Mouse (Mus musculus): ENCODE results near the gene Rnf216.

Gene Rnf216

GRCm38 (mm10) chr5:143000654-143001500 lies 111.9 kb downstream of the Rnf216 start:
- DNase-seq (ENCODE audit: low read depth) = no peak

GRCm38 (mm10) chr5:143000091-143000490 lies 112.7 kb downstream of the Rnf216 start:
- DNase-seq (ENCODE audit: low read depth) = no peak

- DNase-seq (ENCODE audit: low read depth) = no peak
Measured at GRCm38 (mm10) chr5:142998171-142998570, 114.6 kb downstream of the Rnf216 start.

- no peak for DNase-seq (ENCODE audit: low read depth)
Measured at GRCm38 (mm10) chr5:142997526-142997925, 115.3 kb downstream of the Rnf216 start.

- DNase-seq (ENCODE audit: low read depth) = no peak
Measured at GRCm38 (mm10) chr5:142994746-142995145, 118.0 kb downstream of the Rnf216 start.

GRCm38 (mm10) chr5:142989167-142989566 lies 123.6 kb downstream of the Rnf216 start:
- DNase-seq (ENCODE audit: low read depth) = peak; percentile 17

GRCm38 (mm10) chr5:142988520-142988919 lies 124.3 kb downstream of the Rnf216 start:
- no peak for DNase-seq (ENCODE audit: low read depth)

- no peak for DNase-seq (ENCODE audit: low read depth)
Measured at GRCm38 (mm10) chr5:142984271-142984670, 128.5 kb downstream of the Rnf216 start.

- DNase-seq (ENCODE audit: low read depth) = no peak
Measured at GRCm38 (mm10) chr5:142983174-142983573, 129.6 kb downstream of the Rnf216 start.

GRCm38 (mm10) chr5:142982046-142982801 lies 130.6 kb downstream of the Rnf216 start:
- DNase-seq (ENCODE audit: low read depth) = peak; percentile 89

- DNase-seq (ENCODE audit: low read depth) = no peak
Measured at GRCm38 (mm10) chr5:142976516-142976915, 136.3 kb downstream of the Rnf216 start.

GRCm38 (mm10) chr5:142974598-142975121 lies 138.1 kb downstream of the Rnf216 start:
- no peak for DNase-seq (ENCODE audit: low read depth)

GRCm38 (mm10) chr5:142973971-142974370 lies 138.8 kb downstream of the Rnf216 start:
- DNase-seq (ENCODE audit: low read depth) = no peak

GRCm38 (mm10) chr5:142968411-142968810 lies 144.4 kb downstream of the Rnf216 start:
- DNase-seq (ENCODE audit: low read depth) = no peak

GRCm38 (mm10) chr5:142964650-142965049 lies 148.1 kb downstream of the Rnf216 start:
- DNase-seq (ENCODE audit: low read depth) = no peak

GRCm38 (mm10) chr5:142963705-142964494 lies 148.9 kb downstream of the Rnf216 start:
- peak; percentile 66 for DNase-seq (ENCODE audit: low read depth)

- DNase-seq (ENCODE audit: low read depth) = no peak
Measured at GRCm38 (mm10) chr5:142963003-142963704, 149.6 kb downstream of the Rnf216 start.

- DNase-seq (ENCODE audit: low read depth) = no peak
Measured at GRCm38 (mm10) chr5:142962444-142962961, 150.3 kb downstream of the Rnf216 start.

- DNase-seq (ENCODE audit: low read depth) = no peak
Measured at GRCm38 (mm10) chr5:142961881-142962443, 150.8 kb downstream of the Rnf216 start.

- no peak for DNase-seq (ENCODE audit: low read depth)
Measured at GRCm38 (mm10) chr5:142961398-142961880, 151.4 kb downstream of the Rnf216 start.
